Mouse (Mus musculus) liver, adult 2 months (tissue): ENCODE results near the gene Fam171b.
A peak's percentile ranks its signal among the peaks of the same experiment; 100 is the strongest.

ENCODE experiments used
- CTCF ChIP-seq: fragments of 200-500 bp; IDR thresholded peaks from 2 replicates; pipeline ENCODE4 v1.5.1; 2011; ENCODE audit warnings: low read depth, low read length, control low read depth
- POLR2A ChIP-seq: fragments of 200-500 bp; IDR thresholded peaks from 2 replicates; pipeline ENCODE4 v1.6.1; 2011; ENCODE audit warnings: low read length, control low read depth; ENCODE audit not compliant: insufficient read depth; ENCODE audit errors: extremely low read depth

DNA sequence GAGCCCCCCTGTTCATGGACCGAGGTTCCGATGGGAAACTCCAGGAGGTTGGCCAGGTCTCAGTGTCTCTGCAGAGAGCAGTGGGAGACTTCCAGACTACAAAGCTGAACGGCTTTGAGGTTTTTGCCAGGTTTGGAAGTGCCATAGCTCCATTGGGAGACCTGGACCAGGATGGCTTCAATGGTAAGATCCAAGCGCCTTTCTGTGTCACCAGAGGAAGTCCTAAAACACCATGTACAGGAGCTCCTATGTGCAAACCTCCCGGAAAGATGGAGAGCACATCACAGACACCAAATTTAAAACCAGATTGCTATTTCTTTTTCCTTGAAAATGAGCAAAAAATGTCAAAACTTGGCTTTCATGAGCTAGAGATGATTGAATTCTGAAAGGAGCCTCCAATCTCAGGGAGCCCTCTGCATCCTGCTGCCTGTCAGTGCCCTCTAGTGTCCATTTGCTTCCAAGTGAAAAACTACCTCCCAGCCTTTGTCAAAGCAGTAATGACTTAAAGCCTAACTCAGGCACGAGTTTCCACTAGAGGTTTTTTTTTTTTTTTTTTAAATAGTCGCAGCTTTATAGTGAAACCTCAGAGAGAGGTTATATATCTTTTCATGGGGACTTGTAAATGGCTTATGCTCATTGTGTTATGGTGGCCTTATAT is 41.2 kb upstream of the Fam171b start:
- no peak for TF ChIP-seq POLR2A
- TF ChIP-seq CTCF, result peak; percentile 72
